Mouse (Mus musculus): ENCODE data around the gene Mindy4b-ps.
A peak's percentile ranks its signal among the peaks of the same experiment; 100 is the strongest.
"Not testable (repeated sequence)": the region's sequence is repeated elsewhere in the genome, so short reads cannot be mapped to it uniquely, and the experiment has no call there.

Gene Mindy4b-ps

DNA sequence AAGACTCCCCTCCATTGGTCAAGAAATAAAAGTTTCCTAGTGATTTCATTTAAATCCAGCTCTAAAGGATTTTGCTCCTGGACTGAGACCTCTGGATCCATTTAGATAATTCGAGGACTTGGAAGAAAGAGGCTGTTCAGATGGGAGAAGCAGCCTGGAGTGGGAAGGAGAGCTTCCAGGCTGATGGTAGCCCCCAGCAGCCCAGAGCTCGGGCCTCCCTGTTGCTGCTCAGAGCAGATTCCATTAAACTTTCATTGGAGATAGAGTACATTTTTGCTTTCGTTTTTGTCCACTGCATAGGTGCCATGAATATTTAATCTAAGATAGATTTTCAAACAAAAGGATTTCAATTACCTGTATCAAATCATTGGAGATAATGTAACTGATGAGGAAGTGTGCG, at the start of gene Mindy4b-ps:
TSS of gene Mindy4b-ps (minus strand) at position 101 of the 400 bp plus-strand sequence.
- DNase-seq (ENCODE audit: low read depth, low spot score) = no peak

DNA sequence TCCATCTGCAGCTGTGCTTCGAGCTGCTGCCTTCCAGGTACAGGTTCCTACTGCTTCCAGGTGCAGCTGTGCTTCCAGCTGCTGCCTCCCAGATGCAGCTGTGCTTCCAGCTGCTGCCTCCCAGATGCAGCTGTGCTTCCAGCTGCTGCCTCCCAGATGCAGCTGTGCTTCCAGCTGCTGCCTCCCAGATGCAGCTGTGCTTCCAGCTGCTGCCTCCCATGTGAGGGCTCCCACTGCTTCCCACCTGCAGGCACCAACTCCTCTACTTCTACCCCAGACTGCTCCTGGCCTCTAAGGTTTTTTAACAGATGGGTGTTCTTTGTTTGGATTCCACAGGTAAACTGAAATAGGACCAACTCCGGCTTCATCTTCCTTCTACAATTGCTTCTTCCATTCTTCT, 49.8 kb upstream of the Mindy4b-ps start:
- DNase-seq (ENCODE audit: low read depth, low spot score) = not testable (repeated sequence)

DNA sequence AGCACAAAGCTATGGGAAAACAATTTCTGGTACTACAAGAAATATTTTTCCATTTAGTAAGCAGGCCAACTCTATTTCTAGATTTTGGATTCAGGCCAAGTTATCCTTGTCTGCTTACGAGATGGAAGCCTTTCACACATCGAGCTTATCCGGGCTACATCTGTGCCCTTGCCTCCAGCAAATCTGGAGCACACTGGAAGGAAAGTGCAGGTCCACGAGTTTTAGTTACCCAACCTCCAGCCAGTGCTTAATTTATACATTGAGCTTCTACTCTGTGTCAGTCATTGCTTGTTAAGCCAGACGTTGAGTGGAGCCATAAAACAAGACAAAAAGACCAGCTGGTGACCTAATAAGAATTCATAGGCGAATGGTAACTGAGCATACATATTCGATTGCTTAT, 43.6 kb upstream of the Mindy4b-ps start:
- DNase-seq (ENCODE audit: low read depth, low spot score) = peak; percentile 33

DNA sequence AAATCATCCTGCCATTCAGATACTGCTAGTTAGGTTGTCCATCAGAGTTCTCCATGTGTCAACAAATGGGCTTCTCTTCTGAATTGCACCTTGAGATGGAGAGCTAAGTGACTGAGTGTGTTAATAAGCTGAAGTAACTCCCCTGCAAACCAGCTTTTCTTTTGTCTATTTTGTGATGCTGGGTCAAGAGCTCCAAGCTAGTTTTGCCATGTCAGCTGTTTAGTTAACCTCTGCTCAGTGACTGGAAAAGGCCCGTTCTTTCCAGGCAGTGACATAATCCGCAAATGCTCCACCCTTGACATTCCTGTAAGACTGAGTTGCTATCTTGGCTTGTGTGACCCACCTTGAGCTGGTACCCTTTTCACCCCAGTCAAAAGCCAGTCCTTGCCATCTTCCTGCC, 40.9 kb upstream of the Mindy4b-ps start:
- DNase-seq (ENCODE audit: low read depth, low spot score) = no peak

DNA sequence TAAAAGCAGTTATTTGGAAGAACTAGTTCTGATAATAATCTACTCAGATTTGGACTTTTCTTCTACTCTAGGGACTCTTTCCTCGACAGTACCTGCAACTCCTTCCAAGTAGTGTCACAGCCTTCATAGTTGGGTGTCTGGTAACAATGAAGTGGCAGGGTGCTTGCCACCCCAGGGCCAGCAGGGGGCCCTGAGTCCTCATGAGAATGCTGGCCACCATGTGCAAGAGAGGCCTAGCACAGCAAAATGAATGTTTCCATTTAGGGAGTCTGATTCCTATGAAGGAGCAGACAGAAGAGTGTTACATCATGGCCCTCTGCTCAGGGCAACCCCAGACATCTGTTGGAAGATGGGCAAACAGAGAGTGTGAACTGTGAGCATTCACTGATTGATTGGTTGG, 21.3 kb upstream of the Mindy4b-ps start:
- no peak for DNase-seq (ENCODE audit: low read depth, low spot score)

DNA sequence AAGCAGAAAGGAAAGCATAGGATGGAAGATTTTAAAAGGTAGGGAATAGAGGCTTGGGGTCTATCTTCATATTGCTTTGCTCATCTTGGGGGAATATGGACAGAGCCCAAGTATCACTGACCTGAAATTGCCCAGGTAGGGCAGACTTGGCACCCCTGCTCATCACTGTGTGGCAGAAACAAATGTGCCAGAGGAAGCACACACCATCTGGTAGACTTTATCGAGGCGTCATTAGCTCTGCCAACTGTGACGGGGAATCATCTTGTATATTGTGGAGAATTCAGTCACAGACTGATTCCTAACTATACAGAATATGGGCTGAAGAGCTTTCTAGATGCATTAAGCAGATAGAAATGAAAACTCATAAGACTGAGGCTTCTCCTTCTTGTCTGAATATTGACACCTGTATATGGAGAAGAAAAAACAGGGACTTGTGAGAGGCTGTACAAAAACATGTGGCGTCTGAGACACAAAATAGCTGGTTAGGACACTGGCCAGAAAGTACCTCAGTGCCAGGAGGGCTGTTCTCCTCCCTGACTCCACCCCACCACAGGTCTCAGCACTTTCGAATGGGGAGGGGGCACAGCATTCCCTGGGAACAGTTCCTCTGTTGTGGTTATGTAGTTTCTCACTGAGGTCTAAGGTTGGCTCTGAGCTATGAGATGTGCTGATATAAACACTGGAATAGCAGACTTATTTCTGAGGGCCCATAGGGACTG, 11.5 kb upstream of the Mindy4b-ps start:
- no peak for DNase-seq (ENCODE audit: low read depth, low spot score)

DNA sequence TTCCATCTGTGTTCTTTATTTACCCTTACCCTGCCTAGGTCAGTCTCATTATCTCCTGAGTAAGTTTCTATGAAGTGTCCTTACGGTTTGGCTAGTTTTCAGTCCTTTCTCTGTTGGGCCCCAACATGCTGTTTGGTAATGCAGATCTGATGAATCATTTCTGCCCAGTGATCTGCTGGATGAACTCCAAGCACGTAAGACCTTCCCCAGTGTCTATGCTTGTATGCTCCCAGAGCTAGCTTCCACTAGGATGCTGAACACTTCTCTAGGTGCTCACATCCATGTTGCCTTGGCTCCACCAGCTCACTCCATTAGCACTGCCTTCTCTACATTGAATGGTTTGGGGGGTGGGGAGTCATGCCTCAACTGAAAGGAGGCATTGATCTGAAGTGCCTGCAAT, 10.8 kb upstream of the Mindy4b-ps start:
- no peak for DNase-seq (ENCODE audit: low read depth, low spot score)

DNA sequence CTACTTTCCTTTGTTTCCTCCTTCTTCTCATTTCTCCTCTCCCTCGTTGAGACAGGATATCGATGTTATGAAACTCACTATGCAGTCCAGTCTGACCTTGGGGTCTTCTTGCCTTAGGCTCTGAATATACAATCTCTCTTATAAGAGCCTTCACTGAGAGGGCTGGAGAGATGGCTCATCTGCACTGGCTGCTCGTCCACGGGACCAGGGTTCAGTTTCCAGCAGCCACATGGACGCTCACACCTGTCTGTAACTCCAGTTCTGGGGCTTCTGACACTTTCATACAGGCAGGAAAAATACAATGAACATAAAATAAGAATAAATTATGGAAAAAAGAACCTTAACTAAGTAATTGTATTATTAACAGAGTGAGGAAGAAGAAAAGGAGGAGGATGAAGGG, 9.5 kb upstream of the Mindy4b-ps start:
- no peak for DNase-seq (ENCODE audit: low read depth, low spot score)

DNA sequence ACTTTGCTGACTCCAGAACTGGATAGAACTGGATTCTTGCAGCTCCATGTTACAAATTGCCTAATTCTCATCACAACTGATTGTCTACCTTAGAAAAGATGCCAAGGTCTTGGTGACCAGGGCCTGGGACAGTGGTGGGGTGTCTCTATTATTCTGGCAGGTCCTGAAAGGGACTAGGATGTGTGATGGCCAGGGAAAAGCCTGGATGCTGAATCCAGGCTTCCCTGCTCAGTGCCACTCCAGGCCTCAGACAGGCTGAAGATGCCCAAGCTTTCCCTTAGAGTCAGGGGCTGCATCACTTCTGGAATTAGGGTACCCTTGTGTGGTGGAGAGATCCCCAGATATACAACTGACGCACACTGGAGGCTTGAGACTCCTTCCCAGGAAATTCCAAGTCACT, 7.8 kb upstream of the Mindy4b-ps start:
- DNase-seq (ENCODE audit: low read depth, low spot score) = no peak

DNA sequence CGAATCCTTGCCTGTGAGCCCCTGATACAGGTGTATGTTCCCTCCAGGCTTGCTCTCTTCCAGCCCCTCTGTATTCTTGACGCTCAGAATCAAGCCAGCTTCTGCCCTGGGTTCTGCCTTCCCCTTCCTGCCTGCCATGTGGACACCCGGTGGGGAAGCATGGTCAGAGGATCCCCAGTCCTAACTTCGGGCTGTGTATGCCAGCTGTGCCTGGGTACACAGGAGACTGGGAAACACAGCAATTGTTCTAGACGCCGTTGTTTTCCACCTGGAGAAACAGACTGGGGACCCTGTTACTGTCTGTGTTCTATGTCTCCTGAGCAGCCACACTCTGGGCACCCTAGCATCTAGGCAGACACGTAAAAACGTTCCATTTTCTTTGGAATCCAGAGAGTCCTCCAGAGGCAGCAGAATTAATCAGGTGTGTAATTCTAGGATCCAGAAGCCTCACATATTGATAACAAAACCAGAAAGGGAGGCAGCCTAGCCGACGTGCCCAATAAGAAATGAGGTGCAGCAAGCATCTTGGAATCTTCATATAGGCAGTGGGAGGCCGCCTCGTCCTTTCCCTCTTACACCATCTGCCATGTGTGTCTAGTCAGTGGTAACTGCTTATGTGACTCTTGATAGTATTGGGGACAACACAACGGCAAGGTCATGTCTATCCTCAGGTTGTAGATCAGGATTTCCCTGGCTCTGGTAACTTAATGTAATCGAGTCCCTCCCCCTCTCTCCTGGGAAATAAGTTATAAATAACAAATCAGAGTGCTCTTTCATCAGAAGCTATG, 6.4 kb upstream of the Mindy4b-ps start:
- no peak for DNase-seq (ENCODE audit: low read depth, low spot score)

DNA sequence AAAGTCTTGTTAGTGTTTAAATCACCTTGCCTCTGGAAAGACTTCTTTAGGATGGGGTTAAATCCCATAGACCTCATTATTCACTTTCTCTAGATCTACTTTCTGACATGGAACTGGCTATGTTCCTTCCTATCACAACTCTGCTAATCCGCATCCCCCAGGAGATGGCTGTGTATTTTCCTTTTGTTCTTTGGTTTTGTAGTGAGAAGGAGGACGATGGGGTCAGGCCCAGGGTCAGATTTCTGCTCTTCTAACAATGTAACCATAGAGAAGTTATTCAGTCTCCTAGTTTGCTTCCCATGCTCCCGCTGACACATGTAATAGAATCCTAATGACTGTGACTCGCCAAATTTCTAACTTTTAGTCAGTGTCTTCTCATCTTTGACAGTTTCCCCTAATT, 4.2 kb upstream of the Mindy4b-ps start:
- DNase-seq (ENCODE audit: low read depth, low spot score) = no peak

DNA sequence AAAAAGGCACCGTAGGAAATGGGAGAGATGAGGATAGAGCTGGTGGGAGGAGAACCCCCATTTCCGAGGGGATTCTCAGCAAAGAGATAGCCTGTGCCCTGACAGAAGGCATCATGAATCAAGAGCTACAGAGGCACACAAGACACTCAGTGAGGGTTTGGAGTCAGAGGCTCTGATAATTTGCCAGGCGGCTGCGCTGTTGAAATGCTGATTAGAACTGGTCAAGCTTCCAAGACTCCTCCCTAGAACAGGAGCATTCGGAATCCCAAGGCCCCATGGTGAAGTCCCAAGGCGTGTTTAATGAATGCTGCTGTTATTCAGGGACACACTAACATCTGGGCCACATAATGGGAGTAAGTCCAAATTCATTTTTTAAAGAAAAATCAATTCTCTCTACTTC, 4.8 kb downstream of the Mindy4b-ps start:
- DNase-seq (ENCODE audit: low read depth, low spot score) = no peak

DNA sequence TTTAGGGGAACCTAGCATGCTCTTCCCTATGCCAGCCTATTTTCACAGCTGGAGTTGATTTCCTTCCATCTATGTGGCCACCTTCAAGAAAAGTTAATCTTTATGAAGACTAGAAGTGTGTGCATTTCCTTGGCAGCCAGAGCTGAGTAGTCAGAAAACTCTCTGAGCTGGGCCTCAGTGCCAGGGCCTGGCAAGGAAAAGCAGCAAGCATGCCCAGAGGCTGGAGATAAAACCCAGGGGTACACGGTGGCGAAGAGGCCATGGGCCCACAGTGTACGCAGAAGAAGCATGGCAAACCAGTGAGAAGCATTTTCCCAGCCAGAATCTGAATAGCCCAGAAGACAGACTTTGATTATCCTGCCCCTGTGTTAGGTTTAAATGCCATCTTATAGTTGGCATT, 7.9 kb downstream of the Mindy4b-ps start:
- no peak for DNase-seq (ENCODE audit: low read depth, low spot score)

DNA sequence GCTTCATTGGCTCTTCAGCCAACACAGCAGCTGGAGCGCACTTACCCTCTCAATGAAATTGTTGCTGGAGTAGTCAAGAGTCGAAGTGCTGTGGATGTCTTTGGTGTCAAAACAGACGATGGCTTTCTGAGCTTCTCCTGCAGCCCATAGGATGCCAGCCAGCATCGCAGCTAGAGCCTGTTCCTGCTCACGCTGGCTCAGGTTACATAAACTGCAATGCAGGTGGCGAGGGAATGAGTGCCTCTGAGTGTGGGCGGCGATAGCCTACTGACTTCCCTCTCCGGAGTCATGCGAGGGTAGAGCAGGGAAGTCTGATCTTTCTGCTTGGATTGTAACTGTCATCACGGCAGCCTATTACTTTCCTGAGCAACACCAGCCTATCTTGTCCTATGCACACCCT, 11.8 kb downstream of the Mindy4b-ps start:
- DNase-seq (ENCODE audit: low read depth, low spot score) = no peak

DNA sequence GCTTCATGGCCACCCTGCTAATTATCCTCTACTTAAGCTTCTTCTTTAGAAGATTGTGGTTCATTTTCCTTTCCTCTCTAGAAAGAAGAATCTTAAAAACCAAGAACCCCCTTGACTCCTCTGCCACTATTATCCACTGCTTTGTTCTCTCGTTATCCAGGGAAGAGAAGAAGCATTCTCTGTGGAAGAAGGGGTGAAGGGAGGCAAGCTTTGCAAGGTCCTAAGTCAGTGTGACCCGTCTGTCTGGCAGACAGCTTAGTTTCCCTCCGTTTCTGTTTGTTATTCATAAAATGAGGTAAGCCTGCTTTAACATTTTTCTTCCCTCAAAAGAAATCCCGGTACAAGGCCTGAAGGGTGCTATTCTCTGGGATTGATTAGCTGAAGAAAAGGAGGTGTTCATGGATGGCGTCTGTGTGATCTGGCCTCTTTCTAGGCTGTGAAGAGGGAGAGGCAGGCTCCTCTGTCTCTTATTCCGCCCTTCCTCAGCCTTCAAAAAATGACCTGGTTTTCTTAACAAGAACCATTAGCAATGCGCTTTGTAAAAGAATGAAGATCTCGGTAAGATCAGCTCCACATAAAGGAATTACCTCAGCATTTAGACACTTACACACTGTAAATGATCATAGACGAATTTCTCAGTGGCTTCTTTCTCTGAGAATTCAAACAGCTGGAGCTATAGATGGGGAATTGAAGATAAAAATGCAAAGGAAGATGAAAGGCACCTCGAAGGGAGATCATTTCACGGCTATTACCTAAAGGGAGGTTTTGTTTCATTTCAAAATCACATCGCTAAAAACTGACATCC, 12.8 kb downstream of the Mindy4b-ps start:
- DNase-seq (ENCODE audit: low read depth, low spot score) = no peak

DNA sequence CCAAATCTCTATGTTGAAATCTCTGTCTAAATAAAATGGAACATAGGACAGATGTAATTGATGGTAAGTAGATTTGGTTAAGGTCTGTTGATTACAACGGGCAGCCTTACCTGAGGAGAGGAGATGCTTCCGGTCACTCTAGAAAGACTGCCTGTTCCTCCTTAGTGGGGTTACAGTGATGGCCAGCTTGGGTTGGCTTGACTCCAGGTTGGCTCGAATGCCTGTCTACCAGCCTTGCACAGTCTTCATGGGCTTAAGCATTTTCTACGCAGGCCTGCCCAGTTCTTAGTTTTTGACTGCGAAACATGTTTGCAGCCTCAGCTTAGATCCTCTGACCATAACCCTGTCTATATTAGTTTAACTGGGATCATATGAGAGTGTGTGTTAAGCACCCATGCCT, 13.5 kb downstream of the Mindy4b-ps start:
- no peak for DNase-seq (ENCODE audit: low read depth, low spot score)

DNA sequence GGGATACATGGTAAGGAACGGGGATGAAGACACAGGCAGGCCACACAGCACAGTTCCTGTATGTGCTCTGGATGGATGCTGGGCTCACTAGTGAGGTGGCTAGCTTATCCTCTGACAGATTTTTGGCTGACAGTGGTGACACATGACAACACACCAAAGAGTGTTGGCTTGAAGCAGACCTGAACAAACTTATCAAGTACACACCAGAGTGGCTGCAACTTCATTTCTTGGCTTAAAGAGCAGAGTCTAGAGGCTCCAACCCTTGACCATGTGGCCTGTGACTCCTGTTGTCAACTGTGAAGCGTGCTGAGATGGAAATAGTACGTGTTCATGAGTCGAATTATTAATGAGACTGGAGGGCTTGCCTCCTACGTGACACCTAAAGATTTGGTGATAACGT, 17.4 kb downstream of the Mindy4b-ps start:
- DNase-seq (ENCODE audit: low read depth, low spot score) = no peak

DNA sequence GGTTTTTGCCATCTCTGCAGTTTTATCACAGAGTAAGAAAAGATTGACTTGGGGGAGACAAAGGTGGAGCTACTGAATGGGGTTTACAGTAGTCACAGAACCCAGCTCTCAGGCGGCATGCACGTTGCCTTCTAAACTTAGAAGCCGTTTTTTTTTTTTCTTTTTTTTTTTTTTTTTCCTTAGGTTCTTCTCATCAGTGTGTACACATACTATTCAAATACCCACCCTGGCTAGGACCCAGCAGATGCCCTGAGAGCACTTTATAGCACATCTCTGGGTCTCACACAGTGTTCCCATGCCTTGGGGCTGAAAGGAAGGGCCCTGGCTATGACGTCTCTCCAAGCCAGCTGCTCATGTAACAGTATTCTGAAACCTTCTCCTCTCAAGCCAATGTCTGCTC, 23.4 kb downstream of the Mindy4b-ps start:
- DNase-seq (ENCODE audit: low read depth, low spot score) = no peak

DNA sequence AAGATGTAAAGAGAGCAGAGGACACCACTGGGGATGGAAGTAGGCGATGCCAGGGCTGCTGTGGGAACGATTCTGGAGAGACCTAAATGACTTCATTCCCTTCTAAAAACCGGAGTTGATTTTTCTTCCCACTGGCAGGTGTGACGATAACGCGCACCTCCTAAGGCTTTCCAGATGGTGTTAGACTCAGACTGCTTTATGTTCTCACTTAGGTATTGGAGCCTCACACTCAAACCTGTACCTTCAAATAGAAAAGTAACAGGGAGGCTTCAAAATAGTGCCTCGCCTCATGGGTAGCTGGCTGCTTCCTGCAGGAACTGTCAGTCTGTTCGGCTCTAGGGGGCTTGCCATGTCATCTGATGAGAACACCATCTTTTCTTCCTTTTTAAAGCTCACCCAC, 23.9 kb downstream of the Mindy4b-ps start:
- DNase-seq (ENCODE audit: low read depth, low spot score) = no peak

DNA sequence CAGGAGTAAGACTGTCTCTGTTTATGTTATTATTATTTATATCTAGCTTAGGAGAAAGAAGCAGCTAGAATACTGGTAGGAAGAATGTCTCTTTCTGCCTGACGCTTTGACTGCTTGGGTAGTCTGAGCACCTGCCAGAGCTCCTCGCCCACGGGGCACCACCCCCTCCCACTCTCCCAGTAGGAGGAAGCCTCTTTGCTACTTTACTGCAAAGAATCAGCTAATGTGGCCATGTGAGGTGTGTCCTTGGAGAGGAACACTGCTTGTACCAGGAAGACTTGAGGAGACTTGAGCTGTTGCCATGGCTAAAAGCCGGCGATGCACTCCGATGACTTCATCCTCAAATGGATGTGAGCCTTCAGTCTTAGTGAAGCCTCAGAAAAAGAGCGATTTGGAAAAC, 32.6 kb downstream of the Mindy4b-ps start:
- DNase-seq (ENCODE audit: low read depth, low spot score) = peak; percentile 60

DNA sequence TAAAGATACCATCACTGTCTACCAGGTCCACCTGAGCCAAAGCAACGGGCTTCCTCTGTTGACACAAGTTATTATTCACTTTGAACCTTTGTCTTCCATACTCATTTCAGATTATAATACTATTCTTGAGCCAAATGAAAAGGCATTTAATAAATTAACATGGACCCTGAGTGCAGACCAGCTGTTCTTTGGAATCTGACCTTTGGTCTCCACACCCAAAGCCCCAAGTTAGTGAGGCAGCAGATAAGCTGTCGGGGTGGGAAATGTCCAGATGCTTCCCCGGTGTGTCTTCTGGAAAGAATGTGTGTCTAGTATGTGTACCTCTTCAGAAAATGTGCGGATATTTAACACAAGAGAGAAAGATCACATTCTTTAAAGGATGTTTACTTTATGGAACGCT, 33.1 kb downstream of the Mindy4b-ps start:
- DNase-seq (ENCODE audit: low read depth, low spot score) = no peak

DNA sequence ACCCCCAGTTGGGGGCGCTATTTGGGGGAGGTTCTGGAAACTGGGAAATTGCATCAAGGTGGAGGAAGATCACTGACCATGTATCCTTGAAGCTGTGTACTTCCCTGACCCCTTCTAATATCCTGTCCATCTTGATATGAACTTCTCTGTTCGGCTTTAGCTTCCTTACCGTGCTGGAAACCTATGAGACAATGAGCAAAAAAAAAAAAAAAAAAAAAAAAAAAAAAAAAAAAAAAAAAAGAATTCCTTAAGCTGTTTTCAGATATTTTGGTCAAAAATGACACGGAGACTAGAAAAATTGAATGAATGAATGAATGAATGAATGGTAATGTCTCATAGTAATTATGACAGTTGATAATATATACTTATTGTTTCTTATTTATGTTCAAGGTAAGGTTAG, 35.6 kb downstream of the Mindy4b-ps start:
- DNase-seq (ENCODE audit: low read depth, low spot score) = no peak
